Mouse (Mus musculus): ENCODE data around the gene Map2k5.
A peak's percentile ranks its signal among the peaks of the same experiment; 100 is the strongest.

Gene Map2k5

GRCm38 (mm10) chr9:63124512-63124911 lies 253.2 kb downstream of the Map2k5 start:
- DNase-seq (ENCODE audit: low spot score) = no peak

- DNase-seq (ENCODE audit: low spot score) = peak; percentile 94
Measured at GRCm38 (mm10) chr9:63123451-63124438, 254.0 kb downstream of the Map2k5 start.

- no peak for DNase-seq (ENCODE audit: low spot score)
Measured at GRCm38 (mm10) chr9:63122161-63122833, 255.4 kb downstream of the Map2k5 start.

GRCm38 (mm10) chr9:63118385-63118784 lies 259.3 kb downstream of the Map2k5 start:
- peak; percentile 13 for DNase-seq (ENCODE audit: low spot score)

Measured in embryo, embryonic 10.5 days (tissue).